Mouse (Mus musculus) limb, embryonic 12.5 days (tissue): ENCODE measurements around the gene Get4. TPM values are rescaled to one million over a fixed set of nuclear protein-coding genes. Genes with fewer than 3 reads are reported as not detected.

Source experiments
- ATAC-seq: fragments of 200-750 bp; cut with Nextera tagmentation; 2 replicates; pipeline ENCODE4 v1.8.0; 2017; ENCODE audit warnings: low read depth, moderate TSS enrichment; ENCODE audit not compliant: insufficient number of reproducible peaks, insufficient read depth, low FRiP score, low TSS enrichment
- H3K27ac ChIP-seq: fragments of 300-500 bp; sonication (generic); 2 replicates; pipeline ENCODE4 v1.5.1; 2016; ENCODE audit warnings: mild to moderate bottlenecking, moderate library complexity
- H3K27me3 ChIP-seq: fragments of 300-500 bp; sonication (generic); 2 replicates; pipeline ENCODE4 v1.6.1; 2016; ENCODE audit warnings: mild to moderate bottlenecking, moderate library complexity
- H3K36me3 ChIP-seq: fragments of 300-500 bp; sonication (generic); 2 replicates; pipeline ENCODE4 v1.6.1; 2016; ENCODE audit warnings: mild to moderate bottlenecking, moderate library complexity
- H3K4me1 ChIP-seq: fragments of 300-500 bp; sonication (generic); replicated peaks from 2 replicates; pipeline ENCODE4 v1.6.1; 2016
- H3K4me2 ChIP-seq: fragments of 300-500 bp; sonication (generic); 2 replicates; pipeline ENCODE4 v1.6.1; 2016; ENCODE audit warnings: mild to moderate bottlenecking, moderate library complexity
- H3K4me3 ChIP-seq: fragments of 300-500 bp; sonication (generic); replicated peaks from 2 replicates; pipeline ENCODE4 v1.5.1; 2016; ENCODE audit warnings: mild to moderate bottlenecking
- H3K9ac ChIP-seq: fragments of 300-500 bp; sonication (generic); replicated peaks from 2 replicates; pipeline ENCODE4 v1.6.1; 2016; ENCODE audit warnings: mild to moderate bottlenecking, moderate library complexity
- H3K9me3 ChIP-seq: fragments of 300-500 bp; sonication (generic); 2 replicates; pipeline ENCODE4 v1.6.1; 2016; ENCODE audit warnings: mild to moderate bottlenecking, moderate library complexity
- WGBS: fragments of 180-500 bp; shearing (Covaris S2); methylation state at CpG from one replicate; pipeline ENCODE4 v1.1.7; 2016; 5-methylcytosine and 5-hydroxymethylcytosine counted together
- polyA plus RNA-seq: library from polyadenylated mRNA; unstranded; fragments of >200 nt; fragmentation: Nextera tagmentation; extraction: Ambion mirVana; gene quantifications from 2 replicates; pipeline ENCODE4 v1.2.1, GENCODE M21; 2016

The Get4 gene
- polyA plus RNA-seq, 1 experiment from 2014 or later: 167 TPM

DNA sequence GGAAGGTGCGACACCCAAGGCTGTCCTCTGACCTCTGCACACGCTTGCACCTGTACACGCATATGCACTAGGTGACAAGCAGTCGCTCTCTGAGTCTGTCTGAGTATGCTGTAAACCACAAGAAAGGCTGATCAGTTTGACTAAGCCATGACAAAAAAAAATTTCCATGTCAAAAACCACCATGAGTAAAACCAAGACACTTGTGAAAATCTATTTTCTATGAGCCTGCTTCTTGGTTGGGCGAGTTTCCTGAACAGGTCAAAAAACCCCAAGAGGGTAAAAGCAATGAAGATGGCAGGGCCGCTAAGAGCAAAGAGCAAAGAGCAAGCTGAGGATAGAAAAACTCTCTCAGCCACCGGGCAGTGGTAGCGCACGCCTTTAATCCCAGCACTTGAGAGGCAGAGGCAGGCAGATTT, 51.5 kb downstream of the Get4 start:
- no peak overlapping the region for H3K9ac ChIP-seq
- H3K36me3 ChIP-seq: no peaks in the 10 kb centered on the region
- H3K27me3 ChIP-seq: 0 out of 2 replicates have a peak, but pooled peaks cover 4% of the 10 kb centered on the region
- no peak overlapping the region for H3K27ac ChIP-seq
- H3K9me3 ChIP-seq: no peaks in the 10 kb centered on the region
- H3K4me3 ChIP-seq: no peak overlapping the region
- no peak for ATAC-seq
- WGBS: 89% methylated on average over 9 of the region's 9 CpGs
- no peaks in the 10 kb centered on the region for H3K4me1 ChIP-seq
- H3K4me2 ChIP-seq: no peak overlapping the region

DNA sequence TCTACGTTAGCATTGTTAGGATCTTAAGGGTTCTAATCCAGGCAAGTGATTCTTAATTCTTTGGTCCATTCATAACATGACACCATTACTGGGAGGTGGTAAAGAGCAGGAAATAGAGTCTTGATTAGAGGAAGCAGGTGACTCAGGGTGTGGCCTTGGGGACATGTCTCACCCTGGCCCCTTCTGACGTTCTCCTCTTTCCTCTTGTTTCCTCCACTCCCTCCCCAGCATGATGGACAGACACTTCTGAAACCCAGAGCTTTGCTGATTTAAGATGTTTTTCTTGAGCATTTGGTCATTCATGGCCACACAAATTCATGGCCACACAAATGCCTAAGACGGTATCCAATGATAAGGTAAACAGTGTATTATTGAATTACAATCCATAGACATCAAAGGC, 57.8 kb downstream of the Get4 start:
- H3K4me3 ChIP-seq: no peak overlapping the region
- no peak overlapping the region for H3K9ac ChIP-seq
- H3K4me2 ChIP-seq: no peak overlapping the region
- WGBS: 79% methylated on average over 3 of the region's 3 CpGs
- no peaks in the 10 kb centered on the region for H3K9me3 ChIP-seq
- no peak overlapping the region for H3K27ac ChIP-seq
- H3K4me1 ChIP-seq: no peaks in the 10 kb centered on the region
- H3K27me3 ChIP-seq: no peaks in the 10 kb centered on the region
- ATAC-seq: no peak
- no peaks in the 10 kb centered on the region for H3K36me3 ChIP-seq

DNA sequence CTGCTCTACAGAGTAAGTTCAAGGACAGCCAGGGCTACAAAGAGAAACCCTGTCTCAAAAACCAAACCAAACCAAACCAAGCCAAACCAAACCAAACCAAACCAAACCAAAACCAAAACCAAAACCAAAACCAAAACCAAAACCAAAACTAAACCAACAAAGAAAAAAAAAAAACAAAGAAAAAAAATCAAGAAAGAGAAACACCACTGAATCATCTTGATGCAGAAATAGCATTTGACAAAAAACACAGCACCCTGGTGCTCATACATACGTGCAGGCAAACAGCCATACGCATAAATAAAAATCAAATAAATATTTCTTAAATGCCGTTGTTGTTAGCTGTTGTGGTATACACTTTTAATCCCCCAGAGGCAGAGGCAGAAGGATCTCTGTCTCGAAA, 58.4 kb downstream of the Get4 start:
- no peak overlapping the region for H3K4me3 ChIP-seq
- H3K27me3 ChIP-seq: no peaks in the 10 kb centered on the region
- H3K4me1 ChIP-seq: no peaks in the 10 kb centered on the region
- no peak overlapping the region for H3K27ac ChIP-seq
- ATAC-seq: no peak
- 91% methylated on average over 4 of the region's 4 CpGs for WGBS
- no peak overlapping the region for H3K9ac ChIP-seq
- H3K9me3 ChIP-seq: no peaks in the 10 kb centered on the region
- H3K4me2 ChIP-seq: no peak overlapping the region
- no peaks in the 10 kb centered on the region for H3K36me3 ChIP-seq

DNA sequence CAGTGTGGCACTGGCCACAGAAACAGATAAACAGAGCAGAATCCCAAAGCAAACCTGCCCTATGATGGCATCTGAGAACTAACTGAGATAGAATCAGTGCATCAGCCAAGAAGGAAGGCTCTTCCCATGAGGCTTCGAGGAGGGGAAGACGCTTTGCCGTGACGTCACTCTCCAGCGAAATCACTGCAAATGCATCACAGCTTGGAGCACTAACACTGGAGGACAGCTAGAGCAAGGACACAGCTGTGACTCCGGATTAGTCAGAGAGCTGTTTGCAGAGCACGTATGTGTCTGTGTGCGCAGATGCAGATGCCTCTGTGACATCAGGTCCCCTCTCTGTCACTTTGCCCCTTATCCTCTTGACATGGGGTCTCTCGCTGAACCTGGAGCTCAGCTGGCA, 59.7 kb downstream of the Get4 start:
- no peaks in the 10 kb centered on the region for H3K36me3 ChIP-seq
- no peak for ATAC-seq
- no peaks in the 10 kb centered on the region for H3K9me3 ChIP-seq
- H3K4me1 ChIP-seq: no peaks in the 10 kb centered on the region
- WGBS: 93% methylated on average over 9 of the region's 9 CpGs
- H3K4me3 ChIP-seq: no peak overlapping the region
- H3K4me2 ChIP-seq: no peak overlapping the region
- H3K27ac ChIP-seq: no peak overlapping the region
- no peaks in the 10 kb centered on the region for H3K27me3 ChIP-seq
- no peak overlapping the region for H3K9ac ChIP-seq

DNA sequence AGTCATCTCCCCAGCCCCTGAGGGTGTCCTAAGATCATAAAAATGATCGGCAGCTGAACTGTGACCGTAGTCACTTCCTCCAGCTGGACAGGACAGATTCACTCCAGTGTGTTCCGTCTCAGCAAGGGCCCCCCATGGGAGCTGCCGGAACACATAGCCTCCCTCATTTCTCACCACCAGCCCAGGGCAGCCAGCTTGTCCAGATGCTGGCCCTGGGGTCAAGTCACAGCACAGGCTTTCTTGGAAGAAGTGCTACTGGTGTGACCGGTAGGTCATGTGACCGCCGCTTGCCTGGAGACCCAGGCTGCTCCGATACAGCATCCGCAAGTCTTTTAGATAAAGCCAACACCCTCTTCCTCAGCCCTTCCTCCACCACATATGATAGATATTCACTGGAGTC, 61.4 kb downstream of the Get4 start:
- Histone ChIP-seq H3K4me2 (no peak overlapping the region), H3K27ac (no peak overlapping the region), H3K27me3 (no peaks in the 10 kb centered on the region), H3K36me3 (no peaks in the 10 kb centered on the region), H3K9me3 (no peaks in the 10 kb centered on the region), H3K4me3 (no peak overlapping the region), H3K9ac (no peak overlapping the region), H3K4me1 (no peaks in the 10 kb centered on the region)
- no peak for ATAC-seq
- WGBS: 75% methylated on average over 9 of the region's 9 CpGs

DNA sequence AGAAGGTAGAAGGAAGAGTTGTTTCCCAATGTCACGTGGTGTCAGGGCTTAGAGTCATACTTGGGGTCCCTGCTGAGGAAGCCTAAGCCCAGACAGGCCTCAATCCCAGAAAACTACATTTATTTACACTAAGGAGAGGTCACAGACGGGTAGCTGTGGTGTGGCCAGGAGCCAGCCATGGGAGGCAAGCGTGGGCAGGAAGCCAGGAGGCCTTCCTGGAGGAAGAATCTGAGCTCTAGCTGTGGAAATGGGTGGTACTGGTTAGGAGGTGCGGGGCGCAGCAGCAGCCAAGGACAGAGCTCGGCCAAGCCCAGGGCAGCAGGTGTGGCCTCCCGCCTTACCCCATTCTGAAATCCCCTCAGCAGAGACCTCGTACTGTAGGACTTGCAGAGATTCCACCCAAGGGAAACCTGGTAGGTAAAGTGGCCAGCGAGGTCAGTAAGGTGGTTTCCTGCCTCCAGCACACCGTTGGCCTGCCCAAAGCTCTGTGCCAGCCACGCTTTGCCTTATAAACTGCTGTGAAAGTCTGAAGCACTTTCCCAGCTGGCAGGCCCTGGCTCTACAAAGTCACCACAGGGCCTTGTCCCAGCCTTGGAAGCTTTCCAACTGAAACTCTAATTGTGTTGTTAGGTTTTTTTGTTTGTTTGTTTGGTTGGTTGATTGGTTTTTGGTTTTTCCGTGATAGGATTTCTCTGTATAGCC, 63.0 kb downstream of the Get4 start:
- Histone ChIP-seq H3K9me3 (no peaks in the 10 kb centered on the region), H3K27me3 (no peaks in the 10 kb centered on the region), H3K9ac (no peak overlapping the region), H3K4me3 (no peak overlapping the region), H3K4me1 (no peaks in the 10 kb centered on the region), H3K4me2 (no peak overlapping the region), H3K27ac (no peak overlapping the region), H3K36me3 (no peaks in the 10 kb centered on the region)
- no peak for ATAC-seq
- 82% methylated on average over 12 of the region's 12 CpGs for WGBS

DNA sequence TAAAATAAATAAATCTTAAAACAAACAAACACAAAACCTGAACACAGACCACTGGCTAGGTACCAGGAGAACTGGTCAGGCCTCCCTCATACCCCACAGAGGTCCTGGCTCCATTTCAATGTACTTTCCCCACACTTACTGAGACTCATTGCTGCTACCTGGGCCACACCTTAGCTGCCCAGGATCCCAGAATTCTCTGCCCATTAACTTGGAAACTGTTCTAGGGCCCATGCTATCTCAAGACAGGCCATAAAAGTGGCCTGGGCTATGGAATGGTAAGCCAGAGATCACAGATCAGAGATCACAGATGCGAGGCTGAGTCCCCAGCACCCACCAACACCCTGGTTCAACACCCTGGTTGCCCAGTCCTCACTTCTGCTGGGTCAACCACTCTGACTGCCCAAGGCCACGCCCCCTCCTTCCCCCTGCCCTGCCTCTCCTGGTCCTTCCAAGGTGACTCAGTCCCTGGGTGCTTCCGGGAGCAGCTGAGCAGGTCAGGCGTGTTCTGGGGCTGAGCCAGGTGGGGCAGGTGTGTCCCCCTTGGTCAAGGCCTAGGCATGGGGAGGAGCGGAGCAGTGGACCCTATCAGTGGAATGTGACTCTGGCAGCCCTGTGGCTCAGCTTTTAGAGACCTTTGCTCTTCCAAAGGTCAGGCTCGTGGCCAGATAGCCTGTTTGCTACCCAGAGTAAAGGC, 65.0 kb downstream of the Get4 start:
- Histone ChIP-seq H3K36me3 (no peaks in the 10 kb centered on the region), H3K9me3 (no peaks in the 10 kb centered on the region), H3K4me3 (no peak overlapping the region), H3K27me3 (peaks cover 3% of the 10 kb centered on the region), H3K4me2 (no peak overlapping the region), H3K27ac (no peak overlapping the region), H3K9ac (no peak overlapping the region), H3K4me1 (no peaks in the 10 kb centered on the region)
- ATAC-seq: no peak
- 69% methylated on average over 6 of the region's 6 CpGs for WGBS

DNA sequence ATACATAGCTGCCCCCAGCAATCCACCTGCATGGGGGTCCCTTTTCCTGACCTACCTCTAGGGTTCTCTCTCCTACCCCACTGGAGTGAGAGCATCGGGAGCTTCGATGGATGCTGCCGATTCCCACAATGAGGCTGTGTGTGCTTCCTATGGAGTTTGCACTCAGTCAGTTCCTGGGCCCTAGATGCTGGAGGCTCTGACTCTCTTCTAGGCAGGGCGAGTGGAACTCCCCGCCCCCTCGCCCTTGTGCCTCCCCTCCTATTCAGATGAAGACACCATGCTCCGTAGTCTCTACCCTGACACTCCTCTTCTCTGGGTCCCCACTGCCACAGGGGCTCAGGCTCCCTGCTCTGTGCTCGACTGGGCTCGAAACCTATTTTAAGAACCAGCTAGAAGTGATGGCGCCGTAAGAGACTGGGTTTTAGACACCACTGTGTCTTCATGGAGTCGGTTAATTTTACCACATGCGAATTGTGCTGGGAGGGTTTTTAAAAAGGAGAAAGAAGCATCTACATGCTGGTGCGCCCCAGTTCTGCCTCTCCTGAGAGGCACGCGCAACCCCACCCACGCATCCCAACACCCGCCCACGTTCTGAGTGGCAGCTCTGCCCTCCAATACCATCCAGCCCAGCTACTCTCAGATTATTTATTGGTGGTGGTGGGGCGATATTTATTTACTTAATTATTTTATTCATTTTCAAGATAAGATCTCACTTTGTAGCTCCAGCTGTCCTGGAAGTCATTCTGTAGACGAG, 65.8 kb downstream of the Get4 start:
- no peak for ATAC-seq
- H3K27ac ChIP-seq: no peak overlapping the region
- peaks cover 11% of the 10 kb centered on the region for H3K27me3 ChIP-seq
- no peaks in the 10 kb centered on the region for H3K4me1 ChIP-seq
- H3K9me3 ChIP-seq: no peaks in the 10 kb centered on the region
- H3K9ac ChIP-seq: no peak overlapping the region
- H3K4me3 ChIP-seq: no peak overlapping the region
- no peak overlapping the region for H3K4me2 ChIP-seq
- H3K36me3 ChIP-seq: no peaks in the 10 kb centered on the region
- 68% methylated on average over 21 of the region's 21 CpGs for WGBS

Other genes with a start within 250 kb of the Get4 start
- 12.7 and 13.8 TPM in 2 replicates for gene Prkar1b, start 102.3 kb upstream of the Get4 start, polyA plus RNA-seq
- gene Dnaaf5, start 102.1 kb upstream of the Get4 start, polyA plus RNA-seq: 4.7 and 5.8 TPM in 2 replicates
- gene Sun1, start 51.7 kb upstream of the Get4 start, polyA plus RNA-seq: 54.0 and 54.9 TPM in 2 replicates
- gene Adap1, start 73.3 kb downstream of the Get4 start, polyA plus RNA-seq: 0.77 and 1.1 TPM in 2 replicates
- gene Cox19, start 99.1 kb downstream of the Get4 start, polyA plus RNA-seq: 118 and 121 TPM in 2 replicates
- 0.90 and 1.0 TPM in 2 replicates for gene Cyp2w1, start 100.3 kb downstream of the Get4 start, polyA plus RNA-seq
- 1.7 and 2.3 TPM in 2 replicates for gene Gpr146, start 125.4 kb downstream of the Get4 start, polyA plus RNA-seq
- 1.5 and 1.7 TPM in 2 replicates for gene C130050O18Rik, start 153.0 kb downstream of the Get4 start, polyA plus RNA-seq
- 1.7 and 1.9 TPM in 2 replicates for gene Gper1, start 170.8 kb downstream of the Get4 start, polyA plus RNA-seq
- gene 3110082I17Rik, start 208.2 kb downstream of the Get4 start, polyA plus RNA-seq: 32.7 and 34.2 TPM in 2 replicates
- gene Zfand2a, start 232.2 kb downstream of the Get4 start, polyA plus RNA-seq: 8.1 and 10.9 TPM in 2 replicates